Mouse (Mus musculus): ENCODE measurements at regions not wholly inside any gene's neighbourhood (a gene's known extent, or its start where the extent isn't known, plus 50 kb on each side); places are given as distances from the start of the nearest gene placed in this dataset.

DNA sequence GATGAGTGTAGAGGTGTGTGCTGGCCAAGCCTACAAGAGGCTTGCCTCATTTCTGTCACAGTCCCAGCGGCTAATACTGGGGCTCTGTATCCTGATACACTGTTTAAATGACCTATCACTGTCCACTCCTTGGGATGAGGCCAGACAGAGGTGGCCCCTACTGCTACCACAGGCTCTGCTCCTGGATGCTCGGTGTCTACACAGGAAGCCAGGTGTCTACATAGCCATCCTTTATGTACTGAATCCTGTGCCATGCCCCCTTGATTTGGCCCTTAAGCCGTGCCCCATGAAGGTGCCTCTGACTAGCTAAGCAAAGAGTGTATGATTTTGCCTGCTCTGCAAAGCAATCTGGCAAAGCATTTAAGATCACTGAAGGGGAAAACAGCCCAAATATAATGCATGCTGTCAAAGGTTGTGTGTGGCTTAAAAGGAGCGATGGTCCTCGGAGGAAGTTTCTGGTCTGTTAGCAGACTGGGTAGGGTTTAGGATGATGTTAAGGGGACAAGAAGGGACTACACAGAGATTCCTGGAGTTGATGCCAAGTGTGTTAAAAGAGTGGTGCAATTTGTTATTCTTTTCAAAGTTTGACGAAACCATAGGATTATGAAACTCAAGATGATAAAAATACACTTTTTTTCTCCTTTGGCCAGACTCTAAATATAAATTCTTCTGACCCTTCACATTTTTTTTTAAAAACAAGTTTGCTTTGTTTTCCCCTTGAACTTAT, 104.2 kb downstream of the E030025P04Rik start:
- no peak for DNase-seq (ENCODE audit: low spot score in 2 of 2)

DNA sequence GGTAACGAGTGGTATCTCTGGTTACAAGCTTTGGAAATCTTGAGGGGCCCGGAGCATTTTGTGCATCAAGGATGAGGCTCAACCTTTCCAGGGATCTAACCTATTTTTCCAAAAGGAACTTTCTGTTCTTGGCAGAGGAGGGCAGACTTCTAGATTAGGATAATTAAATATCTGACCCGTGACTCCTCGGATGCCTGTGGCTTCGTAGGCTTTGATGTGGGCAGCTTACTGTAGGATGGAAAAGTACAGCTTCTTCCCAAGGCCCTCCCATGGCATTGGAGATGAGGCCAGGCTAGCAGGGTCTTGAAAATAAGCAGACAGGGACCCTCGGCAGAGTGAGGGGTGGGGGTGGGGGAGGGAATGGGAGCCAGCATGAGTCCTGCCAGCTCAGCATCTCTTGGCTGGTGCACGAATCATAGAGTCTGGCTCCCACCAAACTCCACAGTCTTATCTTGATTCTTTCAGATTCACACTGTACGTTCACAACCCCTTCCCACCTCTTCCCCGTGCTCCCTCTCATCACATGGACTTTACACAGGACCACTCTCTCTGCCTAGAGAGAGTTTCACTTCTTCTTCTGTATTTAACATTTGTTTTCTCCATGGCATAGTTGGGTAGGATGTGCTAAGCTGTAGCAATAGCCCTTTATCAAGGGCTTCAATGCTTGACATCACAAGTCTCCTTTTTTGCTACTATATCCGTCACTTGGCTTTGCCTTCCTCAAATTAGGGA, 104.9 kb downstream of the E030025P04Rik start:
- DNase-seq (ENCODE audit: low spot score in 2 of 2): no peak

DNA sequence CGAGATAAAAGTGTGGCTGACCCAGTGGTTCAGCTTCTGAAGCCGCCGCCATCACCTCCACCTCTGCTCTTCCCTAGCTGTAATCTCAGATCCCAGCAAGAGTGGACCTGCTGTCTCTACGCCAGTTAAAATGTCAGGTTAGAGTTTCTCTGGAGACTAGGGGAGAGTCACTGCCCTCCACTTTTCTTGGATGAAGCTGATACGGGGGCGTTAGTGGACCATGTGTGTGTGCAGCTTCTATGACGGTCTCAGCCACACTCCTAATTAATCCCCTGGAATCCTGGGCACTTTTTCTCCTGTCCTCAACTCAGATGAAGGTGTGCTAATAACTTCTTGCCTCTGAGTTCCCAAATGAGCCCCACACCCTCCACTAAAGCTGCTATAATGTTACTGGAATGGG, 106.0 kb downstream of the E030025P04Rik start:
- DNase-seq (ENCODE audit: low spot score in 2 of 2): no peak

GRCm38 (mm10) chr11:109034596-109034995, 109.6 kb downstream of the E030025P04Rik start:
- DNase-seq (ENCODE audit: low spot score in 2 of 2): no peak

DNA sequence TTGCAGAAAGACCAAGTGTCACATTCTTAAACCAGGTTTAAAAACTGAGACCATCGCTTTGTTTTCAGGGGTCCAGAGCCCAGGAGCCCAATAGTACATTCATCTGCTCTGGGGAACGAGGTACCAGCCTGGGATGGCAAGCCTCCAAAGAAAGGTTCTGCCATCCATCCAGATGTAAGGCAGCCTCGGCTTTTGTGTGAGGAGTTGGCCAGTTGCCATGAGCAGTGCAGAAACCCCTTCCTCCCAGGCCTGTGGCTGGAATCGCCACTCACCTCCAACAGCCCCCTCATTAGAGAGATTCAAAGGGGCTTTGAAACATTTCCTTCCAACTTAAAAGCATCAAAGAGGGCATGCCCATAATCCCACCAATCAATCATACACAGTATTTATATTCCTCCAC, 110.1 kb downstream of the E030025P04Rik start:
- DNase-seq (ENCODE audit: low spot score in 2 of 2): no peak

- DNase-seq (ENCODE audit: low spot score in 2 of 2): no peak
Observed at GRCm38 (mm10) chr11:109032729-109033128, 111.4 kb downstream of the E030025P04Rik start.

DNA sequence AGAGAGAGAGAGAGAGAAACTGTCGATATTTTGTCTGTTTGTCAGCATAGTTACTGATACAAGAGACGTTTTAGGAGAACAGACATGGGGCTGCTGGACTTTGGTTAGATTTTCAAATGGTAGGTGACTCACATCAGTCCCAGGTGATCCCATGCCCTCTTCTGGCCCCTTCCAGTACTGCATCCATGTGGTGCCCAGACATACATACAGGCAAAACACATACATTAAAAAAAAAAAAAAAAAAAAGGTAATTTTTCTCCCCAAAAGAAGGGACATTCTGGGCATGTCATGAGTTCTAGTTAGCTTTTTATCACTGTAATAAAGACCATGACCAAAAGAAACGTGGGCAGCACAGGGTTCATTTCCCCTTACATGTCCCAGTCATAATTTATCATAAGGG, 110.3 kb downstream of the Axin2 start:
- peak in 1 of 2 experiments; percentile 42 for DNase-seq (ENCODE audit: low spot score in 2 of 2)

GRCm38 (mm10) chr11:109029894-109030293, 109.7 kb downstream of the Axin2 start:
- no peak for DNase-seq (ENCODE audit: low spot score in 2 of 2)

GRCm38 (mm10) chr11:109014806-109015205, 94.7 kb downstream of the Axin2 start:
- peak in 1 of 2 experiments; percentile 40 for DNase-seq (ENCODE audit: low spot score in 2 of 2)

- DNase-seq (ENCODE audit: low spot score in 2 of 2): no peak
Observed at GRCm38 (mm10) chr11:109011161-109011560, 91.0 kb downstream of the Axin2 start.

DNA sequence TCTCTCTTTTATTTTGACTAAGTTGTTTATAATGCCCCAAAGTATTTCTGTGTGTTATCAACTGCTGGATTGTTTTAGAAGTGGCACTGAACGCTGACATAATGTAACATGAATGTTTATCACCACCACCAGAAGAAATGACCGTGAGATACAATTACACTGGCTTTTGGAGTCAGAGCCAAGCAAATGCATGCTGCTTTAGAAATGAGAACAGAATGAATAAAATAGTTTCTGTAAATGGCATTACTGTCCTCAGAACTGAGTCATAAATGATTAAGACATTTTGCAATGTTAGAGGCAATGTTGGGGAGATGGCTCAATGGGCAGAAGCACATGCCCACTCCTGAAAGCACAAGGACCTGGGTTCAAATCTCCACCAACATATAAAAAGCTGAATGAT, 88.7 kb downstream of the Axin2 start:
- DNase-seq (ENCODE audit: low spot score in 2 of 2): no peak

DNA sequence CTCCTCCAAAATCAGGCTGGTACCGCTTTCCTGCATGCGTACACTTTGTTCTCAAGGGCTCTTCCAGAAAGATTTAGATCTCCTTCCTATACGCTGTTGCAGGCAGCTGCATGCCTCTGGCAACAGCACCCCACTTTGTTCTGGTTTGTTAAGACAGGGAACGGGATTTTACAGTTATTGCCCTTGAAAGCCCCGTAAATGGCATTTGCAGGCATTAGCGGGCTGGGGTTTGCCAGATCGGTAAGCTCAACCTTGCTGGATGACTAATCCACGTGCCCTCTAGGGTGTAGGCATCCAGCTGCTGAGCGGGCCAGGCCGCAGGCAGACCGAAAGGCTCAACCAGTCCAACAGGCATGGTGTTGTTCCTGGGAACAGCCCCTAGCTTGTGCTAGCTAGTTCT, 85.5 kb downstream of the Axin2 start:
- DNase-seq (ENCODE audit: low spot score in 2 of 2): peak in 1 of 2 experiments; percentile 10

All from urinary bladder, adult 18-20 months (tissue).